Mouse (Mus musculus) E14TG2a.4 (cell line): ENCODE results near the gene Tefm.
"Not testable (repeated sequence)": the region's sequence is repeated elsewhere in the genome, so short reads cannot be mapped to it uniquely, and the experiment has no call there.

Experiments
- H3K27me3 ChIP-seq: 2 replicates; pipeline ENCODE4 v1.6.1; 2014; ENCODE audit warnings: low read length, control low read depth; ENCODE audit not compliant: insufficient read depth
- H3K36me3 ChIP-seq: 2 replicates; pipeline ENCODE4 v1.6.1; 2014; ENCODE audit warnings: low read length, control low read depth; ENCODE audit not compliant: insufficient read depth
- H3K4me1 ChIP-seq: replicated peaks from 2 replicates; pipeline ENCODE4 v1.6.1; 2014; ENCODE audit warnings: low read depth, low read length, control low read depth
- H3K4me3 ChIP-seq: replicated peaks from 2 replicates; pipeline ENCODE4 v1.5.1; 2014; ENCODE audit warnings: mild to moderate bottlenecking, low read length
- H3K9me3 ChIP-seq: 2 replicates; pipeline ENCODE4 v1.6.1; 2014; ENCODE audit warnings: low read length, control low read depth
- CTCF ChIP-seq: conservative IDR thresholded peaks from 2 replicates; pipeline ENCODE4 v1.5.1; 2014; ENCODE audit warnings: low read length
- NANOG ChIP-seq: IDR thresholded peaks from 2 replicates; pipeline ENCODE4 v1.6.1; 2014; ENCODE audit warnings: borderline replicate concordance, low read length, mixed read lengths
- POU5F1 ChIP-seq: IDR thresholded peaks from 2 replicates; pipeline ENCODE4 v1.6.1; 2014; ENCODE audit warnings: low read length, borderline replicate concordance

The Tefm gene

GRCm38 (mm10) chr11:80141825-80142521 lies at the start of gene Tefm:
Gene Tefm, minus strand, starts transcription at chr11:80142175.
- H3K4me3 ChIP-seq = peak within 1 kb of the TSS; percentile 94
- TF ChIP-seq NANOG (no peak), POU5F1 (no peak), CTCF (no peak)
- H3K36me3 ChIP-seq = peaks cover 34% of the 10 kb centered on the region
- peaks cover 58% of the 10 kb centered on the region for H3K4me1 ChIP-seq
- H3K27me3 ChIP-seq = no peaks in the 10 kb centered on the region
- H3K9me3 ChIP-seq = no peaks in the 10 kb centered on the region

- H3K4me1 ChIP-seq = peaks cover 55% of the 10 kb centered on the region
- TF ChIP-seq POU5F1 = no peak
- no peak for TF ChIP-seq CTCF
- TF ChIP-seq NANOG = no peak
- peaks cover 61% of the 10 kb centered on the region for H3K36me3 ChIP-seq
- H3K27me3 ChIP-seq = no peaks in the 10 kb centered on the region
- H3K9me3 ChIP-seq = no peaks in the 10 kb centered on the region
- no peak overlapping the region for H3K4me3 ChIP-seq
These were observed 48.3 kb upstream of the Tefm start for GRCm38 (mm10) chr11:80190280-80190679.

GRCm38 (mm10) chr11:80185441-80185976 lies 43.5 kb upstream of the Tefm start:
- H3K4me3 ChIP-seq = peak overlapping the region; percentile 98
- H3K4me1 ChIP-seq = peaks cover 66% of the 10 kb centered on the region
- not testable (repeated sequence) for H3K27me3 ChIP-seq, H3K9me3 ChIP-seq
- peaks cover 28% of the 10 kb centered on the region for H3K36me3 ChIP-seq

- Histone ChIP-seq H3K4me3 (peak overlapping the region; percentile 98), H3K36me3 (peaks cover 19% of the 10 kb centered on the region), H3K4me1 (peaks cover 62% of the 10 kb centered on the region), H3K9me3 (no peaks in the 10 kb centered on the region; the same call in 1 of the 2 replicates), H3K27me3 (no peaks in the 10 kb centered on the region)
- TF ChIP-seq NANOG (no peak), CTCF (no peak), POU5F1 (no peak)
These were observed 42.6 kb upstream of the Tefm start for GRCm38 (mm10) chr11:80184531-80185071.

GRCm38 (mm10) chr11:80183705-80184255 lies 41.8 kb upstream of the Tefm start, which contains the start of gene Rnf135:
Gene Rnf135, plus strand, starts transcription at chr11:80183851.
- Histone ChIP-seq H3K27me3 (no peaks in the 10 kb centered on the region), H3K36me3 (peaks cover 10% of the 10 kb centered on the region), H3K9me3 (peaks cover 2% of the 10 kb centered on the region; the same call in 1 of the 2 replicates), H3K4me1 (peaks cover 62% of the 10 kb centered on the region), H3K4me3 (peak within 1 kb of the TSS; percentile 98)
- no peak for TF ChIP-seq POU5F1
- TF ChIP-seq NANOG = no peak
- TF ChIP-seq CTCF = no peak

GRCm38 (mm10) chr11:80183054-80183704 lies 41.2 kb upstream of the Tefm start:
- TF ChIP-seq CTCF = 0 out of 2 replicates have a peak, but pooled peaks have one; percentile 6
- H3K27me3 ChIP-seq = not testable (repeated sequence)

GRCm38 (mm10) chr11:80181021-80181749 lies 39.2 kb upstream of the Tefm start:
- peaks cover 77% of the 10 kb centered on the region for H3K4me1 ChIP-seq
- no peaks in the 10 kb centered on the region for H3K27me3 ChIP-seq
- H3K36me3 ChIP-seq = peaks cover 3% of the 10 kb centered on the region; the same call in 1 of the 2 replicates
- TF ChIP-seq NANOG (peak; percentile 92), POU5F1 (no peak)
- peak overlapping the region; percentile 53 for H3K4me3 ChIP-seq
- peaks cover 2% of the 10 kb centered on the region; the same call in 1 of the 2 replicates for H3K9me3 ChIP-seq

More at GRCm38 (mm10) chr11:80183054-80183704, 41.2 kb upstream of the Tefm start:
- Histone ChIP-seq H3K4me3 (peak overlapping the region; percentile 98), H3K4me1 (peaks cover 66% of the 10 kb centered on the region)
- H3K9me3 ChIP-seq, H3K36me3 ChIP-seq: not testable (repeated sequence)

- peaks cover 84% of the 10 kb centered on the region for H3K4me1 ChIP-seq
- H3K27me3 ChIP-seq = no peaks in the 10 kb centered on the region
- peak overlapping the region; percentile 76 for H3K4me3 ChIP-seq
- H3K36me3 ChIP-seq = peaks cover under 1% of the 10 kb centered on the region; the same call in 1 of the 2 replicates
- H3K9me3 ChIP-seq = peaks cover 2% of the 10 kb centered on the region; the same call in 1 of the 2 replicates
- TF ChIP-seq CTCF = no peak
- TF ChIP-seq NANOG = no peak
- no peak for TF ChIP-seq POU5F1
These were observed 36.3 kb upstream of the Tefm start for GRCm38 (mm10) chr11:80178316-80178715.
